Mouse (Mus musculus) midbrain, embryonic 11.5 days (tissue): ENCODE measurements around the gene Zfp57. TPM values are rescaled to one million over a fixed set of nuclear protein-coding genes. Genes with fewer than 3 reads are reported as not detected.

Experiments
- ATAC-seq: fragments of 200-750 bp; cut with Nextera tagmentation; 2 replicates; pipeline ENCODE4 v1.8.0; 2017; ENCODE audit warnings: moderate TSS enrichment, moderate library complexity; ENCODE audit not compliant: low FRiP score
- DNase-seq: peaks from one replicate; pipeline ENCODE4 v3.0.0; 2015; ENCODE audit warnings: low spot score; ENCODE audit errors: missing footprints
- H3K27ac ChIP-seq: fragments of 300-500 bp; sonication (generic); 2 replicates; pipeline ENCODE4 v1.5.1; 2014; ENCODE audit warnings: low read depth, low read length
- H3K27me3 ChIP-seq: fragments of 300-500 bp; sonication (generic); 2 replicates; pipeline ENCODE4 v1.6.1; 2014; ENCODE audit warnings: mild to moderate bottlenecking, low read length, moderate library complexity, mixed read lengths; ENCODE audit not compliant: control insufficient read depth, insufficient read depth
- H3K36me3 ChIP-seq: fragments of 300-500 bp; sonication (generic); 2 replicates; pipeline ENCODE4 v1.6.1; 2014; ENCODE audit warnings: mild to moderate bottlenecking, low read length, moderate library complexity, mixed read lengths; ENCODE audit not compliant: control insufficient read depth, insufficient read depth
- H3K4me1 ChIP-seq: fragments of 300-500 bp; sonication (generic); 2 replicates; pipeline ENCODE4 v1.6.1; 2014; ENCODE audit warnings: low read length; ENCODE audit not compliant: control insufficient read depth, insufficient read depth
- H3K4me2 ChIP-seq: fragments of 300-500 bp; sonication (generic); 2 replicates; pipeline ENCODE4 v1.6.1; 2014; ENCODE audit warnings: mild to moderate bottlenecking, moderate library complexity
- H3K4me3 ChIP-seq: fragments of 300-500 bp; sonication (generic); 2 replicates; pipeline ENCODE4 v1.5.1; 2014; ENCODE audit warnings: low read depth, low read length
- H3K9ac ChIP-seq: fragments of 300-500 bp; sonication (generic); 2 replicates; pipeline ENCODE4 v1.6.1; 2014; ENCODE audit warnings: low read length
- H3K9me3 ChIP-seq: fragments of 300-500 bp; sonication (generic); 2 replicates; pipeline ENCODE4 v1.6.1; 2016; ENCODE audit warnings: low read length; ENCODE audit not compliant: control insufficient read depth
- WGBS: fragments of 180-500 bp; shearing (Covaris S2); extraction: QIAGEN DNeasy Blood & Tissue Kit; methylation state at CpG from one replicate; pipeline ENCODE4 v1.1.7; 2014; 5-methylcytosine and 5-hydroxymethylcytosine counted together
- polyA plus RNA-seq: library from polyadenylated mRNA; unstranded; fragments of >200 nt; fragmentation: Nextera tagmentation; extraction: Ambion mirVana; gene quantifications from 2 replicates; pipeline ENCODE4 v1.2.1, GENCODE M21; 2014

The Zfp57 gene
- polyA plus RNA-seq, 1 experiment from 2014 or later: 89.9 TPM

DNA sequence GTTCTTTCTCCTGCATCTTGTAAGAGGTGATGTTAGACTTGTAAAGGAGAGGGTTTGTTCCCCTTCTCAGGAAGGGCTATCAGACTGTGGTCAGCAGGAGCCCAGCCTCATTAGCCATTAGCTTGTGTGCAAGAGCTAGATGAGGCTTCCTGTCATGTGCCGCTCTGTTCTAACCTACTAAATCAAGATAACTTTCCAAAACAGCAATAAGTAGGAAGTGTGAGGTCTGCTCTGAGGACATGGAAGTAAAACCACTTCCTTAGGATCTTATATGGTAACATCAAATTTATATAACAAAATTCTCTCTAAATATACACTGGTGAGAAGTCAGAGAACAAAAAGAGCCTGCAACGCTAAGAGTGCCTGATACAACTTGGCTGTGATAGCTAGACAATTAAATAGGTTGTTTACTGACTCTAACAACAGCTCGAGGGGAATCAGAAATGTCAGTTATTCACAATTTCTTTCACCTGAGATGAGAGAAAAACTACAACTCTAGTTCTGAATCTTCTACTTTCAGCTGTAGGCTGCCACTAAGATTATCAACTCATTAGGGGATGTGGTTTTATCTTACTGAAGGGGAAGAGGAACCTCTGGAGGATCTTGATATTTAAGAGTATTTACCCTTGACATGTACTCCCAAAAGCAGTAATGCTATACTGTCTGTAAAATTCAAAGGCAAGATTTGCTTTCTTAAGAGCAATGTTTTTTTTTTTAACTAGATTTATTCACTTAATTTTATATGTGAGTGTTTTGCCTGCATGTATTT lies 8.4 kb upstream of the Zfp57 start:
- no peaks in the 10 kb centered on the region for H3K4me1 ChIP-seq
- H3K27ac ChIP-seq: no peak overlapping the region
- DNase-seq (peak; percentile 33), ATAC-seq (no peak)
- H3K9me3 ChIP-seq: no peaks in the 10 kb centered on the region
- H3K9ac ChIP-seq: no peak overlapping the region
- no peaks in the 10 kb centered on the region for H3K36me3 ChIP-seq
- 80% methylated on average over 3 of the region's 3 CpGs for WGBS
- H3K4me2 ChIP-seq: no peak overlapping the region
- peaks cover 22% of the 10 kb centered on the region for H3K27me3 ChIP-seq
- no peak overlapping the region for H3K4me3 ChIP-seq

DNA sequence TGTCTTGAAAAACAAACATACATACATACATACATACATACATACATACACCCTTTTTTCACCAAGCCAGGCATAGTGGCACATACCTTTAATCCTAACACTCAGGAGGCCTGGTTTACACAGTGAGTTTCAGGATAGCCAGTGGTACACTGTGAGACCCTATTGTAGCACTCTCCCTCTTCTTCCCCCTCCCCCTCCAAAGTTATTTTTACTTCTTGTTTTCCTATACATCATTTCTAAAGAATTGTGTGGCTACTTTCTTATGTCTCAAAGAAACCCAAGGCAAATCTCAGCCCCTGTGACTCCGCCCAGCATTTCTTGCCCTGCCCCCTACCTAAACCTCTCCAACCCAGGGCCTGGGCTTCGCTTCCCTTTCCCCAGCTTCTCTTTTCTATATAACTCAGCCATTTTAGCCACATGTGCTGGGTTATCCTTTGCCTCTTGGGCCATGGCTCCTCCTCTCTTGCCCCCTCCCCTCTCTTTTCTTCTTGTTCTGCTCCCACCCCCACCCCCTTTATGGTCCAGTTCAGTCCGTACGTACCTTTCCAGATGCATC lies 7.1 kb upstream of the Zfp57 start:
- DNase-seq: no peak
- WGBS: 83% methylated on average over 4 of the region's 4 CpGs
- H3K9ac ChIP-seq: no peak overlapping the region

DNA sequence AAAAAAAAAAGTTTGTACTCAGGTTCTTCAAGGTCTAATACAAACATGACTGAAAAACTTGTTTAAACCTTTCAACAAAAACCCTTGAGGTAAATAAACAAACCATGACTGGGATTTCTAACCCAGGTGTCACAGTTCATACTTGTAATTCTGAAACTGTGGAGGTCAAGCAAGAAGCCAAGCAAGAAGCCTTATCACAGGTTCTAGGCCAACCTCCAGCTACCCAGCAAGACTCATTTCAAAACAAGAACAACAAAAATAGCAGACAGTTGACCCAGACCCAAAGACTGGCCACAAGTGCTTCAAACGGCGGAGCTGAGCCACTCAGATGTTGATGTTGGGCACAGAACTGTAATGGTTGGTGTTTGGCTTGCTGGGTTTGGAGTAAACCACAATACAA lies 6.4 kb upstream of the Zfp57 start:
- 85% methylated on average over 2 of the region's 2 CpGs for WGBS

More for the DNA sequence above, 7.1 kb upstream of the Zfp57 start:
- Histone ChIP-seq H3K36me3 (no peaks in the 10 kb centered on the region), H3K27ac (no peak overlapping the region), H3K9me3 (no peaks in the 10 kb centered on the region), H3K4me3 (no peak overlapping the region), H3K27me3 (peaks cover 8% of the 10 kb centered on the region), H3K4me1 (no peaks in the 10 kb centered on the region), H3K4me2 (no peak overlapping the region)
- no peak for ATAC-seq

DNA sequence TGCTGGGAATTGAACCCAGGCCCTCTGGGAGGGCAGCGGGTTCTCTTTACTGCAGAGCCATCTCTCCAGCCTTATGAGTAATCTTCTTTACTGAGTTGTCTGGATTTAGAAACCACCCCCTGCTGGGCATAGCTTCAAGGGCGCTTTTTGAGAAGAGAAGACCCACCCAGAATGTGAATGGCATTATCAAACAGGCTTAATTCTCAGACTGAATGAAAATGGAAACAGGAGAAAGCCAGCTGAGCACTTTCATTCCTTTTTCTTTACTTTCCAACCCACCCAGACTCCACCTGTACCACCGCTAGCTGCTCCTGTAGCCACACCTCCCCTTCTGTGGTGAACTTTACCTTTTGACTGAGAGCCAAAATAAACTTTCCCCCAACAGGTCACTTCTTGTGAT lies 5.5 kb upstream of the Zfp57 start:
- H3K9me3 ChIP-seq: no peaks in the 10 kb centered on the region
- no peaks in the 10 kb centered on the region for H3K36me3 ChIP-seq
- no peak overlapping the region for H3K4me3 ChIP-seq
- H3K27ac ChIP-seq: no peak overlapping the region
- no peaks in the 10 kb centered on the region for H3K27me3 ChIP-seq
- no peak overlapping the region for H3K9ac ChIP-seq
- DNase-seq: no peak
- H3K4me1 ChIP-seq: no peaks in the 10 kb centered on the region
- ATAC-seq: no peak
- WGBS: 49% methylated on average over 3 of the region's 3 CpGs
- no peak overlapping the region for H3K4me2 ChIP-seq

More for the DNA sequence above, 6.4 kb upstream of the Zfp57 start:
- Histone ChIP-seq H3K4me1 (no peaks in the 10 kb centered on the region), H3K27me3 (peaks cover 2% of the 10 kb centered on the region), H3K36me3 (no peaks in the 10 kb centered on the region), H3K4me2 (no peak overlapping the region), H3K9me3 (no peaks in the 10 kb centered on the region), H3K4me3 (no peak overlapping the region), H3K27ac (no peak overlapping the region), H3K9ac (no peak overlapping the region)
- DNase-seq: peak; percentile 37
- ATAC-seq: no peak

DNA sequence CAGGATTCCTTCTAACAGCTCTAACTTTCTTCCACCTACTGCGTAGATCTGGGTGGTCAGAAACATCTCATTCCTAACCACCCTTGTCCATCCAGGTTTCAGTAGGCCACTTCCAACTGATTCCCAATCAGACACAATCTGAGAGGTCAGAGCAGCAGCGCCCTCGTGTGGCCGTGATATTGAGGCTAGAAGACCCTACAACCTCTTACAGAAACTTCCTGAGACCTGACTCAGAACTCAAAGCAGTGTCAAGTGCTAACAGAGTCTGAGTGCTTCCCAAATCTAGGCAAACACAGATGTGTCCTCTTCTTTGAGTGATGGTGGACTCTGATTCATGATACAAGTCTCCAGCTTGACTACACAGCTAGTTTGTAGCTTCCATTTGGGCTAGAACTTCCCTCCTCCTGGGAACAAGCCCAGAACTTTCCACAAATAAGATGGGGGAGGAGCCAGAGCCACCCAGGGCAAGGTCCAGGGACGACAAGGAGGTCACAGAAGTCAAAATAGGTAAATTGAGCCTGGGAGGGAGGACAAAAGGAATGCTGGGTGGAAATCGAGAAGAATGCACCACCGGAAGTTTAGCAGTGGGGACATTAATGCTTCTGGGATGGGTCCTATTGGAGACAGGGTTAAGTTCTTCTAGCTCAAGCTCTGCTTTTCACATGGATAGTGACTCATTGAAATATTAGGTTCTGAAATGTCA lies 3.8 kb upstream of the Zfp57 start:
- H3K27ac ChIP-seq: no peak overlapping the region
- DNase-seq (peak; percentile 99), ATAC-seq (peak; percentile 73; the same call in 1 of the 2 replicates)
- no peak overlapping the region for H3K4me2 ChIP-seq
- WGBS: 31% methylated on average over 7 of the region's 7 CpGs
- no peak overlapping the region for H3K4me3 ChIP-seq
- H3K27me3 ChIP-seq: no peaks in the 10 kb centered on the region
- no peaks in the 10 kb centered on the region for H3K9me3 ChIP-seq
- H3K9ac ChIP-seq: no peak overlapping the region
- H3K36me3 ChIP-seq: no peaks in the 10 kb centered on the region
- H3K4me1 ChIP-seq: no peaks in the 10 kb centered on the region

DNA sequence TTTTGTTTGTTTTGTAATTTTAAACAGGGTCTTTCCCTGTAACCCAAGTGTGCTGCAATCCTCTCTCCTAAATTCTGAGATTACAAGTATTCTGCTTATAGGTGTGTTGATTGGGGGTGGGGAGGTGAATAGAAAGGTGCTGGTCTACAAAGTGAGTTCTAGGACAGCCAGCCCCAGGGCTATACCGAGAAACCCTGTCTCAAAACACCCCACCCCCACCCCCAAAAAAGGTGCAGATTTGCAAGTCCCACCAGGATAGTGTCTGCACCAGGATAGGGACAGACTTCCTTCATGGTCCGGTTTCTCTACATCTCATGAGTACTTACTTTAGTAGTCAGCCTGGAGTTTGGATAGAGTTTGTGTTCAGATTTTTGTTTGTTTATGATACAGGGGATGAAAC lies 2.5 kb upstream of the Zfp57 start:
- H3K4me3 ChIP-seq: no peak overlapping the region
- H3K27ac ChIP-seq: no peak overlapping the region
- H3K36me3 ChIP-seq: no peaks in the 10 kb centered on the region
- DNase-seq: peak; percentile 45
- H3K4me1 ChIP-seq: no peaks in the 10 kb centered on the region
- no peaks in the 10 kb centered on the region for H3K27me3 ChIP-seq
- H3K9ac ChIP-seq: no peak overlapping the region
- no peaks in the 10 kb centered on the region for H3K9me3 ChIP-seq
- no peak for ATAC-seq
- no peak overlapping the region for H3K4me2 ChIP-seq
- 76% methylated on average over 2 of the region's 2 CpGs for WGBS

DNA sequence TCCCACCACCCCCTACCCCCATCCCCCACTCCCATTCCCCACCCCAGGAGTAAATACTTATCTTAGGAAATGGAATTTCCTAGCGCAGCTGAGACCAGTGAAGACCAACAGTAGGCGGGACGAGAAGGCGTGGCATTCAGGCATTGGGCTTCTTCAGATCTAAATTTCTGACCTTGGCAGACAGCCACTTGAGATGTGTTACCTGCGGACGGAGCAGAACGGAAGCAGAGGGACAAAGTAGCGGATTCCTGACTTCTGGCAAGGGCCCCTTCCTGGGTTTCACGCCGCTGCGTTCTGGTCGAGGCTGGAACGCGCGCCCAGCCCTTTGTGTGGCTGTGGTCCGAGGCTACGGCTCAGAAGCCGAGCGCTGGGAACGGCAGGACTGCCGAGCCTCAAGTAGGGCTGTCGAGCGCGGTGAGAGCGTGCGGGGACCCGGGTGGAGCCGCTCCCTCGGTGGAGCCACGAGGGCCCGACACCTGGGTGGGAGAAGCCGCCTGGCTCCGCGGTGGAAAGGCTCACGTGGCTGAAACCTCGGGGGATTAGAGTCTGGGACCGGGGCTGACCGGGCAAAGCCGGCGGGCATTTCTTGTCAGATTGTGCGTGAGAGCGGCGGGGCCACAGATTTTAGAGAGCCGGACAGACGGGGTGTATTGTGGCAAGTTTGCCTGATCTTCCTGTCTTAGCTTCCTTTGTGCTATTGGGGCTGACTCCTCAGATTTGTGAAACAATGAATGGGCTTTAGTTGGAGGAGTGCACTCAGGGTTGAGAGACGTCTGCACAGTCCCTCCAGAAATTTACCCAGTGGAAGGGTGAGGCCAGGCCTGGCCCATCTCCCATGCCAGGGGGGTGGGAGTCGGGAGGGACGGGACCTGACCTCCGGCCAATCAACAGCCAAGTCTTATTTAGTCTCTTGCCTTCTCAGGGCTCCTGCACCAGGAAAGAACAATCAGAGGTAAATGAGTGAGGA lies 1.7 kb downstream of the Zfp57 start:
- Histone ChIP-seq H3K4me1 (peaks cover 3% of the 10 kb centered on the region; the same call in 1 of the 2 replicates), H3K27me3 (no peaks in the 10 kb centered on the region), H3K27ac (peak overlapping the region; percentile 80), H3K36me3 (no peaks in the 10 kb centered on the region; the same call in 1 of the 2 replicates), H3K4me2 (peak overlapping the region; percentile 78), H3K4me3 (peak overlapping the region; percentile 62), H3K9me3 (no peaks in the 10 kb centered on the region), H3K9ac (peak overlapping the region; percentile 95)
- ATAC-seq (peak; percentile 87), DNase-seq (peak; percentile 98)
- WGBS: under 1% methylated on average over 49 of the region's 49 CpGs

DNA sequence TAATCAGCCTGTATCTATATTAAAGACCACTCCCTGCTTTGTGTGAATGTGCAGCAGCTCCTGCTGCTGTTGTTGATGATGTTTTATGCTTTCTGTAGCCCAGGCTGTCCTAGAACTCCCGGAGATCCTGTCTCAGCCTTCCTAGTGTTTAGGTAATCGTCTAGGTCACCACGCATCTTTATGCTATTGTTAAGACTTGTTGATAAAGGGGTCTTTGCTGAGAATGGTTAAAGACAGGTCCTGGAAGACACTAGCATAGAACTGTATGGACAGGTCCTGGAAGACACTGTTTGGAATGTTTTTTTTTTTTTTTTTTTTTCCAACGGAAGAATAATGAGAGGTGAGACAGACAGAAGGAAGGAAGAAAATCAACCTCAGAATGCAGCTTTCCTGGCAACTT lies 2.4 kb downstream of the Zfp57 start:
- 45% methylated on average over 4 of the region's 4 CpGs for WGBS
- Histone ChIP-seq H3K27me3 (no peaks in the 10 kb centered on the region), H3K9me3 (no peaks in the 10 kb centered on the region), H3K27ac (no peak overlapping the region), H3K4me2 (peak overlapping the region; percentile 78), H3K36me3 (no peaks in the 10 kb centered on the region; the same call in 1 of the 2 replicates), H3K4me3 (peak overlapping the region; percentile 62), H3K9ac (peak overlapping the region; percentile 95), H3K4me1 (peaks cover 3% of the 10 kb centered on the region; the same call in 1 of the 2 replicates)
- ATAC-seq: no peak
- no peak for DNase-seq
